Mouse (Mus musculus): ENCODE data around the gene Sypl. TPM values are rescaled to one million over a fixed set of nuclear protein-coding genes. Genes with fewer than 3 reads are reported as not detected.

Sypl gene
- total RNA-seq, 4 experiments from 2014 or later, result 77.2 to 85.1 (median 80.7) TPM

GRCm38 (mm10) chr12:33003339-33003965 is 49.8 kb downstream of the Sypl start:
- DNase-seq (ENCODE audit: low spot score), result no peak

GRCm38 (mm10) chr12:33005858-33006257 is 52.2 kb downstream of the Sypl start:
- no peak for DNase-seq (ENCODE audit: low spot score)

- no peak for DNase-seq (ENCODE audit: low spot score)
Observed at GRCm38 (mm10) chr12:33007176-33007575, 53.5 kb downstream of the Sypl start.

- DNase-seq (ENCODE audit: low spot score), result no peak
Observed at GRCm38 (mm10) chr12:33008305-33009110, 54.8 kb downstream of the Sypl start.

GRCm38 (mm10) chr12:33009206-33009966 is 55.7 kb downstream of the Sypl start:
- DNase-seq (ENCODE audit: low spot score), result no peak

GRCm38 (mm10) chr12:33010026-33010425 is 56.3 kb downstream of the Sypl start:
- DNase-seq (ENCODE audit: low spot score), result peak; percentile 34

GRCm38 (mm10) chr12:33014050-33014796 is 60.5 kb downstream of the Sypl start:
- no peak for DNase-seq (ENCODE audit: low spot score)

GRCm38 (mm10) chr12:33015103-33015502 is 61.4 kb downstream of the Sypl start:
- DNase-seq (ENCODE audit: low spot score), result no peak

GRCm38 (mm10) chr12:33016824-33017705 is 63.4 kb downstream of the Sypl start:
- no peak for DNase-seq (ENCODE audit: low spot score)

- no peak for DNase-seq (ENCODE audit: low spot score)
Observed at GRCm38 (mm10) chr12:33018601-33019000, 64.9 kb downstream of the Sypl start.

- DNase-seq (ENCODE audit: low spot score), result peak; percentile 58
Observed at GRCm38 (mm10) chr12:33020011-33020410, 66.3 kb downstream of the Sypl start.

- DNase-seq (ENCODE audit: low spot score), result no peak
Observed at GRCm38 (mm10) chr12:33021140-33021539, 67.4 kb downstream of the Sypl start.

GRCm38 (mm10) chr12:33021751-33022150 is 68.1 kb downstream of the Sypl start:
- DNase-seq (ENCODE audit: low spot score), result no peak

- DNase-seq (ENCODE audit: low spot score), result no peak
Observed at GRCm38 (mm10) chr12:33024524-33024923, 70.8 kb downstream of the Sypl start.

GRCm38 (mm10) chr12:33027093-33027492 is 73.4 kb downstream of the Sypl start:
- peak; percentile 87 for DNase-seq (ENCODE audit: low spot score)

GRCm38 (mm10) chr12:33028109-33028691 is 74.5 kb downstream of the Sypl start:
- no peak for DNase-seq (ENCODE audit: low spot score)

GRCm38 (mm10) chr12:33028708-33029107 is 75.0 kb downstream of the Sypl start:
- no peak for DNase-seq (ENCODE audit: low spot score)
